Mouse (Mus musculus) midbrain, embryonic 15.5 days (tissue): ENCODE measurements around the gene Mapk7. TPM values are rescaled to one million over a fixed set of nuclear protein-coding genes. Genes with fewer than 3 reads are reported as not detected.

Experiments
- ATAC-seq: fragments of 200-750 bp; cut with Nextera tagmentation; replicated peaks from 2 replicates; pipeline ENCODE4 v1.8.0; 2017; ENCODE audit warnings: moderate TSS enrichment
- H3K27ac ChIP-seq: fragments of 300-500 bp; sonication (generic); 2 replicates; pipeline ENCODE4 v1.5.1; 2015; ENCODE audit warnings: mild to moderate bottlenecking, inconsistent platforms
- H3K27me3 ChIP-seq: fragments of 300-500 bp; sonication (generic); replicated peaks from 2 replicates; pipeline ENCODE4 v1.6.1; 2015; ENCODE audit warnings: inconsistent platforms
- H3K36me3 ChIP-seq: fragments of 300-500 bp; sonication (generic); replicated peaks from 2 replicates; pipeline ENCODE4 v1.6.1; 2015; ENCODE audit warnings: inconsistent platforms
- H3K4me1 ChIP-seq: fragments of 300-500 bp; sonication (generic); 2 replicates; pipeline ENCODE4 v1.6.1; 2015; ENCODE audit warnings: inconsistent platforms
- H3K4me2 ChIP-seq: fragments of 300-500 bp; sonication (generic); 2 replicates; pipeline ENCODE4 v1.6.1; 2015; ENCODE audit warnings: inconsistent platforms, mild to moderate bottlenecking, moderate library complexity
- H3K4me3 ChIP-seq: fragments of 300-500 bp; sonication (generic); 2 replicates; pipeline ENCODE4 v1.5.1; 2015; ENCODE audit warnings: mild to moderate bottlenecking, inconsistent platforms
- H3K9ac ChIP-seq: fragments of 300-500 bp; sonication (generic); 2 replicates; pipeline ENCODE4 v1.6.1; 2015; ENCODE audit warnings: mild to moderate bottlenecking, inconsistent platforms
- H3K9me3 ChIP-seq: fragments of 300-500 bp; sonication (generic); 2 replicates; pipeline ENCODE4 v1.6.1; 2016; ENCODE audit warnings: inconsistent platforms
- WGBS: fragments of 180-500 bp; shearing (Covaris S2); methylation state at CpG from one replicate; pipeline ENCODE4 v1.1.7; 2015; ENCODE audit warnings: mixed read lengths; 5-methylcytosine and 5-hydroxymethylcytosine counted together
- polyA plus RNA-seq: library from polyadenylated mRNA; unstranded; fragments of >200 nt; fragmentation: Nextera tagmentation; extraction: Ambion mirVana; gene quantifications from 2 replicates; pipeline ENCODE4 v1.2.1, GENCODE M21; 2015

Gene Mapk7
- polyA plus RNA-seq, 1 experiment from 2014 or later: 72.3 TPM

DNA sequence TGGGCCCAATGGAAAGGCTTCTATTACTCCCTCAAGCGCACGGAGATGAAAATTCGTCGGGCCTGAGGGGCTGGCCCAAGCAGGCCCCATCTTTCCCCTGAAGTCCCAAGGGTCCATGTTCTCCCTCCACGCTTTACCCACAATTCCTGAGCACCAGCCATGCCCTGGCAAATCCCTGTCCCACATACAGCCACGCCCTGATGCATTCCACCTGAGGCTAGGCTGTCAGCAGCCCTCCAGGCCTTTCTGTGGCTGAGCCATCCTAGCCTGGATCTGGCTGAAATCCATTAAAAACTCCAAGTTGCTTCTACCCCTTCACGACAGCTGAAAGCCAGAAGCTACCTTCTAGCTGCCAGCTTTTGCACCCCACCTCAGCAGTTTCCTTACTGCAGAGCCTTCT, 6.3 kb downstream of the Mapk7 start:
- no peak overlapping the region for H3K27ac ChIP-seq

GRCm38 (mm10) chr11:61487401-61487800, 6.8 kb downstream of the Mapk7 start:
- Histone ChIP-seq H3K4me3 (no peak overlapping the region), H3K27me3 (no peaks in the 10 kb centered on the region), H3K27ac (no peak overlapping the region), H3K4me2 (no peak overlapping the region), H3K9me3 (no peaks in the 10 kb centered on the region), H3K4me1 (peaks cover 38% of the 10 kb centered on the region), H3K9ac (no peak overlapping the region), H3K36me3 (peaks cover 21% of the 10 kb centered on the region)
- no peak for ATAC-seq
- 46% methylated on average over 2 of the region's 2 CpGs for WGBS

More for the DNA sequence above, 6.3 kb downstream of the Mapk7 start:
- ATAC-seq: no peak
- H3K4me2 ChIP-seq: no peak overlapping the region
- no peaks in the 10 kb centered on the region for H3K27me3 ChIP-seq
- no peaks in the 10 kb centered on the region for H3K9me3 ChIP-seq
- peaks cover 21% of the 10 kb centered on the region for H3K36me3 ChIP-seq
- H3K4me3 ChIP-seq: no peak overlapping the region
- peaks cover 43% of the 10 kb centered on the region for H3K4me1 ChIP-seq
- WGBS: 91% methylated on average over 7 of the region's 7 CpGs
- H3K9ac ChIP-seq: no peak overlapping the region

GRCm38 (mm10) chr11:61486458-61487219, 7.6 kb downstream of the Mapk7 start:
- Histone ChIP-seq H3K4me2 (no peak overlapping the region), H3K27ac (0 out of 2 replicates have a peak overlapping the region, but pooled peaks have one; percentile 23), H3K4me1 (peaks cover 36% of the 10 kb centered on the region), H3K9me3 (no peaks in the 10 kb centered on the region), H3K9ac (no peak overlapping the region), H3K4me3 (no peak overlapping the region), H3K36me3 (peaks cover 21% of the 10 kb centered on the region), H3K27me3 (no peaks in the 10 kb centered on the region)
- WGBS: 88% methylated on average over 14 of the region's 14 CpGs
- ATAC-seq: no peak

GRCm38 (mm10) chr11:61485541-61486457, 8.4 kb downstream of the Mapk7 start:
- H3K4me2 ChIP-seq: peak overlapping the region; percentile 7; the same call in 1 of the 2 replicates
- H3K27ac ChIP-seq: peak overlapping the region; percentile 74; the same call in 1 of the 2 replicates
- whole genome bisulfite sequencing: 60% methylated on average over 22 of the region's 22 CpGs
- H3K9ac ChIP-seq: no peak overlapping the region; the same call in 1 of the 2 replicates
- H3K9me3 ChIP-seq: no peaks in the 10 kb centered on the region
- no peak overlapping the region for H3K4me3 ChIP-seq
- H3K36me3 ChIP-seq: peaks cover 16% of the 10 kb centered on the region; the same call in 1 of the 2 replicates
- ATAC-seq: no peak
- no peaks in the 10 kb centered on the region for H3K27me3 ChIP-seq
- H3K4me1 ChIP-seq: peaks cover 36% of the 10 kb centered on the region

- Histone ChIP-seq H3K27me3 (no peaks in the 10 kb centered on the region), H3K4me3 (no peak within 1 kb of the TSS), H3K36me3 (peaks cover 10% of the 10 kb centered on the region; the same call in 1 of the 2 replicates), H3K9me3 (no peaks in the 10 kb centered on the region), H3K4me1 (peaks cover 34% of the 10 kb centered on the region), H3K27ac (peak within 1 kb of the TSS; percentile 74), H3K9ac (no peak within 1 kb of the TSS; the same call in 1 of the 2 replicates), H3K4me2 (peak within 1 kb of the TSS; percentile 14)
- WGBS: 6% methylated on average over 20 of the region's 20 CpGs
- peak; percentile 59 for ATAC-seq
Measured at GRCm38 (mm10) chr11:61484613-61485540, 9.3 kb downstream of the Mapk7 start, which contains the start of gene Mfap4. Gene Mfap4 (plus strand): TSS chr11:61485431.

- peak overlapping the region; percentile 74 for H3K27ac ChIP-seq
- H3K4me1 ChIP-seq: peaks cover 28% of the 10 kb centered on the region
- 13% methylated on average over 10 of the region's 10 CpGs for WGBS
- H3K9ac ChIP-seq: no peak overlapping the region
- H3K4me3 ChIP-seq: no peak overlapping the region
- H3K9me3 ChIP-seq: no peaks in the 10 kb centered on the region
- peaks cover 4% of the 10 kb centered on the region; the same call in 1 of the 2 replicates for H3K36me3 ChIP-seq
- H3K27me3 ChIP-seq: no peaks in the 10 kb centered on the region
- H3K4me2 ChIP-seq: 0 out of 2 replicates have a peak overlapping the region, but pooled peaks have one; percentile 14
- no peak for ATAC-seq
Measured at GRCm38 (mm10) chr11:61484256-61484612, 10.0 kb downstream of the Mapk7 start.

- H3K4me3 ChIP-seq: no peak overlapping the region
- H3K9ac ChIP-seq: no peak overlapping the region
- no peaks in the 10 kb centered on the region for H3K27me3 ChIP-seq
- 65% methylated on average over 13 of the region's 13 CpGs for WGBS
- H3K4me2 ChIP-seq: no peak overlapping the region
- H3K36me3 ChIP-seq: no peaks in the 10 kb centered on the region
- no peak for ATAC-seq
- no peaks in the 10 kb centered on the region for H3K9me3 ChIP-seq
- peaks cover 23% of the 10 kb centered on the region for H3K4me1 ChIP-seq
- H3K27ac ChIP-seq: no peak overlapping the region
Measured at GRCm38 (mm10) chr11:61483226-61483845, 10.9 kb downstream of the Mapk7 start.

GRCm38 (mm10) chr11:61481239-61482090, 12.7 kb downstream of the Mapk7 start:
- Histone ChIP-seq H3K4me1 (peaks cover 24% of the 10 kb centered on the region), H3K9ac (no peak overlapping the region), H3K36me3 (no peaks in the 10 kb centered on the region), H3K27me3 (no peaks in the 10 kb centered on the region), H3K4me2 (no peak overlapping the region), H3K27ac (no peak overlapping the region), H3K9me3 (no peaks in the 10 kb centered on the region), H3K4me3 (no peak overlapping the region)
- 86% methylated on average over 9 of the region's 9 CpGs for WGBS
- ATAC-seq: no peak

DNA sequence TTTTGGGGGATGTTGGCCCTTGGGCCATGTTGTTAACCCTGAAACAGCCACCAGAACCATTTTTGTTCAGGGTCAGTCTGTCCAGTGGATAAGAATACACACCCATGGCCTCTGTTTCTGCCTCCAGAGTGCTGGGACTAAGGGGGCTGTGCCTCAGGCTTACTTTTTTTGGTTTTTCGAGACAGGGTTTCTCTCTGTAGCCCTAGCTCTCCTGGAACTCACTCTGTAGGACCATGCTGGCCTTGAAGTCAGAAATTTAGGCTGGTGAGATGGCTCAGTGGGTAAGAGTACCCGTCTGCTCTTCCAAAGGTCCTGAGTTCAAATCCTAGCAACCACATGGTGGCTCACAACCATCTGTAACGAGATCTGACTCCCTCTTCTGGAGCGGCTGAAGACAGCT, 15.4 kb downstream of the Mapk7 start:
- WGBS: 90% methylated on average over 4 of the region's 4 CpGs
- H3K9me3 ChIP-seq: no peaks in the 10 kb centered on the region
- H3K27ac ChIP-seq: no peak overlapping the region
- no peaks in the 10 kb centered on the region for H3K27me3 ChIP-seq
- no peak for ATAC-seq
- no peak overlapping the region for H3K9ac ChIP-seq
- H3K4me1 ChIP-seq: peaks cover 6% of the 10 kb centered on the region
- no peak overlapping the region for H3K4me3 ChIP-seq
- no peak overlapping the region for H3K4me2 ChIP-seq
- H3K36me3 ChIP-seq: no peaks in the 10 kb centered on the region

DNA sequence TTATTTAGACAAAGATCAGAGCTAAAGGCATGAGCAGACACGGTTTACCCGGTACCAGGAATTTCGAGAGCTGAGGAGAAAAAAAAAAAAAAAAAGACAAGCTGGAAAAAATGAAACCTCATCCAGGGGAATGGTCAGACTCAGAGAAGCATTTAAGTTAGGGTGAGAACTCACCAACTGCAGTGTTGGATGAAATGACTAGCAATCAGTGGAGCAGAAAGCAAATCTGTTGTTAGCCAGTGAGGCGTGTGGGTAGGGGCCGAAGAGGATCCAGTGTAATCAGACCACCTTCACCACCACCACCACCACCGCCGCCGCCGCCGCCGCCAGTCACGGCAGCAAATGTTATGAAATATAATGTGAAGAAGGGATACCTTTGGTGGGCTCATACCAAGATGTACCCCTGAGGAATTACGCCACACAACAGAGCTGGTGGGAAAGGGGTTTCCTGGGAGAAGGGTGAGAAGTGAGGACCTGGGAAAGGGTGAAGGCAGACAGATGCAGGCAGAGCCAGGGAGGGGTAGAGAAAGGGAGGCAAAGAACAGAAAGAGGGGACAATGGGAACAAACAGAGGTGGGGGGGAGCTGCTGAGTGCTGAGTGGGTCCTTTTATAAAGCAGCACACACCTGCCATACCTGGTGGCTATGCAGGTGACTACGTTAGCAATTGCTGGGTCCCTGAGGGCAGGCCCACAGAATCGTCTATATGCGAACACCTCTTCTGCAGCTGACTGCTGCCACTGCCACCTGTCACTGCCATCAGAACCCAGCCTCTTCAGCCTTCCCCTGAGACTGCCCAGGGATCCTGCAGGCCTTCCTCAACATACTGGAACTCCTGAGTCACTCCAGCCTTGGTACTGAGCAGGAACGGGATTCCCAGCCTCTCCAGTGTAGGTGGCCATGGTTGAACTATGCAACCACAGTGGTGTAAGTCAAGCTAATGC, 16.4 kb downstream of the Mapk7 start:
- no peak for ATAC-seq
- 0 out of 2 replicates have a peak overlapping the region, but pooled peaks have one; percentile 28 for H3K27ac ChIP-seq
- no peaks in the 10 kb centered on the region for H3K36me3 ChIP-seq
- 0 out of 2 replicates have a peak overlapping the region, but pooled peaks have one; percentile 10 for H3K9ac ChIP-seq
- H3K9me3 ChIP-seq: no peaks in the 10 kb centered on the region
- WGBS: 44% methylated on average over 17 of the region's 17 CpGs
- H3K4me2 ChIP-seq: peak overlapping the region; percentile 42
- peak overlapping the region; percentile 12; the same call in 1 of the 2 replicates for H3K4me3 ChIP-seq
- H3K4me1 ChIP-seq: peaks cover 6% of the 10 kb centered on the region
- no peaks in the 10 kb centered on the region for H3K27me3 ChIP-seq
